Mouse (Mus musculus): Measurements from ENCODE around the gene Adamtsl2. TPM values are rescaled to one million over a fixed set of nuclear protein-coding genes. Genes with fewer than 3 reads are reported as not detected.

Adamtsl2 gene
- polyA plus RNA-seq (2015; fragmentation: Nextera tagmentation; extraction: Ambion mirVana), result 2.0 and 2.1 TPM in 2 replicates

- DNase-seq (ENCODE audit: low spot score), result peak; percentile 71
These were observed at the start of gene Adamtsl2 for GRCm38 (mm10) chr2:27079152-27079584. TSS of gene Adamtsl2 (plus strand) at chr2:27079379.

- DNase-seq (ENCODE audit: low spot score), result no peak
These were observed 46.8 kb upstream of the Adamtsl2 start for GRCm38 (mm10) chr2:27032361-27032760.

- no peak for DNase-seq (ENCODE audit: low spot score)
These were observed 43.2 kb upstream of the Adamtsl2 start for GRCm38 (mm10) chr2:27036003-27036402.

- DNase-seq (ENCODE audit: low spot score), result no peak
These were observed 42.2 kb upstream of the Adamtsl2 start for GRCm38 (mm10) chr2:27037008-27037407.

GRCm38 (mm10) chr2:27038596-27038995, 40.6 kb upstream of the Adamtsl2 start:
- DNase-seq (ENCODE audit: low spot score), result peak; percentile 79

GRCm38 (mm10) chr2:27039286-27039685, 39.9 kb upstream of the Adamtsl2 start:
- peak; percentile 52 for DNase-seq (ENCODE audit: low spot score)

- DNase-seq (ENCODE audit: low spot score), result no peak
These were observed 36.9 kb upstream of the Adamtsl2 start for GRCm38 (mm10) chr2:27042131-27042844.

GRCm38 (mm10) chr2:27043461-27043860, 35.7 kb upstream of the Adamtsl2 start:
- DNase-seq (ENCODE audit: low spot score), result peak; percentile 84

GRCm38 (mm10) chr2:27044166-27044565, 35.0 kb upstream of the Adamtsl2 start:
- DNase-seq (ENCODE audit: low spot score), result no peak

GRCm38 (mm10) chr2:27044641-27045040, 34.5 kb upstream of the Adamtsl2 start:
- DNase-seq (ENCODE audit: low spot score), result no peak

- no peak for DNase-seq (ENCODE audit: low spot score)
These were observed 33.0 kb upstream of the Adamtsl2 start for GRCm38 (mm10) chr2:27045979-27046770.

- DNase-seq (ENCODE audit: low spot score), result no peak
These were observed 29.8 kb upstream of the Adamtsl2 start for GRCm38 (mm10) chr2:27049408-27049807.

GRCm38 (mm10) chr2:27058251-27058650, 20.9 kb upstream of the Adamtsl2 start:
- no peak for DNase-seq (ENCODE audit: low spot score)

- DNase-seq (ENCODE audit: low spot score), result no peak
These were observed 20.4 kb upstream of the Adamtsl2 start for GRCm38 (mm10) chr2:27058751-27059150.

- no peak for DNase-seq (ENCODE audit: low spot score)
These were observed 20.0 kb upstream of the Adamtsl2 start for GRCm38 (mm10) chr2:27059187-27059586.

GRCm38 (mm10) chr2:27067124-27067523, 12.1 kb upstream of the Adamtsl2 start:
- DNase-seq (ENCODE audit: low spot score), result no peak

GRCm38 (mm10) chr2:27067996-27068395, 11.2 kb upstream of the Adamtsl2 start:
- DNase-seq (ENCODE audit: low spot score), result no peak

- DNase-seq (ENCODE audit: low spot score), result no peak
These were observed 9.5 kb upstream of the Adamtsl2 start for GRCm38 (mm10) chr2:27069646-27070045.

- peak; percentile 86 for DNase-seq (ENCODE audit: low spot score)
These were observed 8.8 kb upstream of the Adamtsl2 start for GRCm38 (mm10) chr2:27070247-27070813.

- DNase-seq (ENCODE audit: low spot score), result no peak
These were observed 8.0 kb upstream of the Adamtsl2 start for GRCm38 (mm10) chr2:27071137-27071536.

- no peak for DNase-seq (ENCODE audit: low spot score)
These were observed 7.2 kb upstream of the Adamtsl2 start, which contains the start of gene Mymk for GRCm38 (mm10) chr2:27071978-27072377. TSS of gene Mymk (minus strand) at chr2:27072179.

- DNase-seq (ENCODE audit: low spot score), result no peak
These were observed 5.8 kb upstream of the Adamtsl2 start for GRCm38 (mm10) chr2:27073407-27073806.

Measured in thymus, postnatal 0 days (tissue).